Mouse (Mus musculus): ENCODE results near the gene Mtg2. TPM values are rescaled to one million over a fixed set of nuclear protein-coding genes. Genes with fewer than 3 reads are reported as not detected.

Mtg2 gene
- polyA plus RNA-seq, 1 experiment from 2014 or later, result 11.1 TPM

GRCm38 (mm10) chr2:180034753-180035152 lies 35.6 kb upstream of the Mtg2 start:
- Histone ChIP-seq H3K27me3 (no peaks in the 10 kb centered on the region), H3K9ac (no peak overlapping the region), H3K4me1 (replicated peaks) (peaks cover 3% of the 10 kb centered on the region; the same call in 1 of the 2 replicates), H3K4me3 (replicated peaks) (no peak overlapping the region), H3K36me3 (replicated peaks) (peaks cover 94% of the 10 kb centered on the region), H3K9me3 (replicated peaks) (no peaks in the 10 kb centered on the region), H3K4me2 (no peak overlapping the region), H3K27ac (replicated peaks) (no peak overlapping the region)
- ATAC-seq (ENCODE audit: insufficient read depth), result no peak
- 42% methylated on average over 5 of the region's 5 CpGs for WGBS (ENCODE audit: insufficient replicate concordance)

GRCm38 (mm10) chr2:180040406-180040805 lies 30.0 kb upstream of the Mtg2 start:
- Histone ChIP-seq H3K9ac (no peak overlapping the region; the same call in 1 of the 2 replicates), H3K36me3 (replicated peaks) (peaks cover 39% of the 10 kb centered on the region), H3K27me3 (peaks cover 19% of the 10 kb centered on the region), H3K27ac (replicated peaks) (peak overlapping the region; percentile 21; the same call in 1 of the 2 replicates), H3K4me1 (replicated peaks) (peaks cover 35% of the 10 kb centered on the region), H3K4me2 (peak overlapping the region; percentile 100), H3K9me3 (replicated peaks) (no peaks in the 10 kb centered on the region), H3K4me3 (replicated peaks) (peak overlapping the region; percentile 84)
- no peak for ATAC-seq (ENCODE audit: insufficient read depth)
- 38% methylated on average over 6 of the region's 6 CpGs for WGBS (ENCODE audit: insufficient replicate concordance)

GRCm38 (mm10) chr2:180041577-180042255 lies 28.7 kb upstream of the Mtg2 start:
- peaks cover 35% of the 10 kb centered on the region for H3K4me1 ChIP-seq (replicated peaks)
- H3K36me3 ChIP-seq (replicated peaks), result peaks cover 26% of the 10 kb centered on the region
- H3K27ac ChIP-seq (replicated peaks), result peak overlapping the region; percentile 95
- under 1% methylated on average over 63 of the region's 66 CpGs for WGBS (ENCODE audit: insufficient replicate concordance)
- H3K4me2 ChIP-seq, result peak overlapping the region; percentile 100
- H3K9ac ChIP-seq, result peak overlapping the region; percentile 84
- H3K9me3 ChIP-seq (replicated peaks), result no peaks in the 10 kb centered on the region
- peak overlapping the region; percentile 84 for H3K4me3 ChIP-seq (replicated peaks)
- peaks cover 19% of the 10 kb centered on the region for H3K27me3 ChIP-seq
- peak; percentile 63 for ATAC-seq (ENCODE audit: insufficient read depth)

GRCm38 (mm10) chr2:180042256-180042857 lies 28.0 kb upstream of the Mtg2 start, which contains the start of the genes Psma7 and Ss18l1:
Gene Psma7, minus strand, starts transcription at chr2:180042433.
Gene Ss18l1, plus strand, starts transcription at chr2:180042509.
- ATAC-seq (ENCODE audit: insufficient read depth), result peak; percentile 97
- Histone ChIP-seq H3K27me3 (peaks cover 19% of the 10 kb centered on the region), H3K9me3 (replicated peaks) (no peaks in the 10 kb centered on the region), H3K27ac (replicated peaks) (peak within 1 kb of the TSS; percentile 95), H3K4me1 (replicated peaks) (peaks cover 35% of the 10 kb centered on the region), H3K4me3 (replicated peaks) (peak within 1 kb of the TSS; percentile 84), H3K9ac (peak within 1 kb of the TSS; percentile 84), H3K36me3 (replicated peaks) (peaks cover 20% of the 10 kb centered on the region), H3K4me2 (peak within 1 kb of the TSS; percentile 100)
- WGBS (ENCODE audit: insufficient replicate concordance), result under 1% methylated on average over 78 of the region's 78 CpGs

- peaks cover 35% of the 10 kb centered on the region for H3K4me1 ChIP-seq (replicated peaks)
- H3K9me3 ChIP-seq (replicated peaks), result no peaks in the 10 kb centered on the region
- peak overlapping the region; percentile 95 for H3K27ac ChIP-seq (replicated peaks)
- peak overlapping the region; percentile 84 for H3K9ac ChIP-seq
- under 1% methylated on average over 66 of the region's 66 CpGs for WGBS (ENCODE audit: insufficient replicate concordance)
- H3K4me2 ChIP-seq, result peak overlapping the region; percentile 100
- H3K27me3 ChIP-seq, result peaks cover 19% of the 10 kb centered on the region
- ATAC-seq (ENCODE audit: insufficient read depth), result no peak
- H3K4me3 ChIP-seq (replicated peaks), result peak overlapping the region; percentile 84
- H3K36me3 ChIP-seq (replicated peaks), result peaks cover 13% of the 10 kb centered on the region
Measured at GRCm38 (mm10) chr2:180042858-180043515, 27.4 kb upstream of the Mtg2 start.

GRCm38 (mm10) chr2:180045283-180045682 lies 25.1 kb upstream of the Mtg2 start:
- WGBS (ENCODE audit: insufficient replicate concordance), result 35% methylated on average over 4 of the region's 4 CpGs
- H3K4me1 ChIP-seq (replicated peaks), result peaks cover 32% of the 10 kb centered on the region

GRCm38 (mm10) chr2:180047580-180047979 lies 22.8 kb upstream of the Mtg2 start:
- Histone ChIP-seq H3K4me1 (replicated peaks) (peaks cover 22% of the 10 kb centered on the region), H3K4me3 (replicated peaks) (no peak overlapping the region), H3K4me2 (no peak overlapping the region), H3K36me3 (replicated peaks) (no peaks in the 10 kb centered on the region), H3K9ac (no peak overlapping the region), H3K27me3 (peaks cover 19% of the 10 kb centered on the region), H3K27ac (replicated peaks) (no peak overlapping the region), H3K9me3 (replicated peaks) (no peaks in the 10 kb centered on the region)
- 60% methylated on average over 3 of the region's 3 CpGs for WGBS (ENCODE audit: insufficient replicate concordance)
- ATAC-seq (ENCODE audit: insufficient read depth), result no peak

More at GRCm38 (mm10) chr2:180045283-180045682, 25.1 kb upstream of the Mtg2 start:
- Histone ChIP-seq H3K27me3 (peaks cover 19% of the 10 kb centered on the region), H3K36me3 (replicated peaks) (no peaks in the 10 kb centered on the region), H3K27ac (replicated peaks) (no peak overlapping the region), H3K4me2 (no peak overlapping the region), H3K9me3 (replicated peaks) (no peaks in the 10 kb centered on the region), H3K4me3 (replicated peaks) (no peak overlapping the region), H3K9ac (no peak overlapping the region)
- no peak for ATAC-seq (ENCODE audit: insufficient read depth)

GRCm38 (mm10) chr2:180047980-180048635 lies 22.3 kb upstream of the Mtg2 start:
- no peak for ATAC-seq (ENCODE audit: insufficient read depth)
- H3K9ac ChIP-seq, result no peak overlapping the region
- H3K27ac ChIP-seq (replicated peaks), result no peak overlapping the region
- H3K4me1 ChIP-seq (replicated peaks), result peaks cover 17% of the 10 kb centered on the region
- no peaks in the 10 kb centered on the region for H3K36me3 ChIP-seq (replicated peaks)
- 82% methylated on average over 18 of the region's 18 CpGs for WGBS (ENCODE audit: insufficient replicate concordance)
- H3K27me3 ChIP-seq, result peaks cover 14% of the 10 kb centered on the region
- H3K4me2 ChIP-seq, result no peak overlapping the region
- no peaks in the 10 kb centered on the region for H3K9me3 ChIP-seq (replicated peaks)
- H3K4me3 ChIP-seq (replicated peaks), result no peak overlapping the region

- Histone ChIP-seq H3K27me3 (no peaks in the 10 kb centered on the region), H3K9me3 (replicated peaks) (no peaks in the 10 kb centered on the region), H3K4me1 (replicated peaks) (0 out of 2 replicates have a peak, but pooled peaks cover 2% of the 10 kb centered on the region), H3K36me3 (replicated peaks) (peaks cover 5% of the 10 kb centered on the region; the same call in 1 of the 2 replicates), H3K4me2 (no peak overlapping the region), H3K4me3 (replicated peaks) (no peak overlapping the region), H3K9ac (no peak overlapping the region), H3K27ac (replicated peaks) (no peak overlapping the region)
- WGBS (ENCODE audit: insufficient replicate concordance), result 24% methylated on average over 5 of the region's 5 CpGs
- ATAC-seq (ENCODE audit: insufficient read depth), result no peak
Measured at GRCm38 (mm10) chr2:180050986-180051385, 19.4 kb upstream of the Mtg2 start.

GRCm38 (mm10) chr2:180051986-180052733 lies 18.2 kb upstream of the Mtg2 start:
- Histone ChIP-seq H3K4me3 (replicated peaks) (no peak overlapping the region), H3K27ac (replicated peaks) (no peak overlapping the region), H3K9me3 (replicated peaks) (no peaks in the 10 kb centered on the region), H3K9ac (no peak overlapping the region), H3K4me1 (replicated peaks) (0 out of 2 replicates have a peak, but pooled peaks cover 2% of the 10 kb centered on the region), H3K4me2 (no peak overlapping the region), H3K27me3 (no peaks in the 10 kb centered on the region), H3K36me3 (replicated peaks) (peaks cover 11% of the 10 kb centered on the region)
- no peak; the same call in 1 of the 2 replicates for ATAC-seq (ENCODE audit: insufficient read depth)
- 80% methylated on average over 14 of the region's 14 CpGs for WGBS (ENCODE audit: insufficient replicate concordance)

Data from liver, embryonic 15.5 days (tissue).